Mouse (Mus musculus): Measurements from ENCODE around the gene D7Ertd443e. TPM values are rescaled to one million over a fixed set of nuclear protein-coding genes. Genes with fewer than 3 reads are reported as not detected.

The D7Ertd443e gene
- polyA plus RNA-seq (2017; shearing (Covaris generic)), result not detected

DNA sequence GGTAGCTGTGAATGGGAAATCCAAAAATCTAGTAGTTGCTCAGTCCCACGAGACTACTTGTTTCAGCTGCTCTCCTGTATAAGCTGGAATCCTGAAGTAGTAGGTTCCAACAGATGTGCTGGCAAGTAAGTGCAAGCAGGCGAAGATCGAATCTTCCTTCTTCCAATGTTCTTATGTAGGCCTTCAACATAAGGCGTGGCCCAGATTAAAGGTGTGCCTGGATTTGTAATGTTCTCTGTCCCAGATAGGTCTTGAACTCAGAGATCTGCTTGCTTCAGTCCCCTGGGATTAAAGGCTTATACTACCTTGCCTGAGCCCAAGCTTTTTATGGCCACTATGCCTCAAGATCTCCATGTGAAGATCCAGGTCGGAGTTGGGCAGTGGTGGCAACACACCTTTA lies at the start of gene D7Ertd443e:
D7Ertd443e (minus strand) TSS at position 101 of the 400 bp plus-strand sequence.

DNA sequence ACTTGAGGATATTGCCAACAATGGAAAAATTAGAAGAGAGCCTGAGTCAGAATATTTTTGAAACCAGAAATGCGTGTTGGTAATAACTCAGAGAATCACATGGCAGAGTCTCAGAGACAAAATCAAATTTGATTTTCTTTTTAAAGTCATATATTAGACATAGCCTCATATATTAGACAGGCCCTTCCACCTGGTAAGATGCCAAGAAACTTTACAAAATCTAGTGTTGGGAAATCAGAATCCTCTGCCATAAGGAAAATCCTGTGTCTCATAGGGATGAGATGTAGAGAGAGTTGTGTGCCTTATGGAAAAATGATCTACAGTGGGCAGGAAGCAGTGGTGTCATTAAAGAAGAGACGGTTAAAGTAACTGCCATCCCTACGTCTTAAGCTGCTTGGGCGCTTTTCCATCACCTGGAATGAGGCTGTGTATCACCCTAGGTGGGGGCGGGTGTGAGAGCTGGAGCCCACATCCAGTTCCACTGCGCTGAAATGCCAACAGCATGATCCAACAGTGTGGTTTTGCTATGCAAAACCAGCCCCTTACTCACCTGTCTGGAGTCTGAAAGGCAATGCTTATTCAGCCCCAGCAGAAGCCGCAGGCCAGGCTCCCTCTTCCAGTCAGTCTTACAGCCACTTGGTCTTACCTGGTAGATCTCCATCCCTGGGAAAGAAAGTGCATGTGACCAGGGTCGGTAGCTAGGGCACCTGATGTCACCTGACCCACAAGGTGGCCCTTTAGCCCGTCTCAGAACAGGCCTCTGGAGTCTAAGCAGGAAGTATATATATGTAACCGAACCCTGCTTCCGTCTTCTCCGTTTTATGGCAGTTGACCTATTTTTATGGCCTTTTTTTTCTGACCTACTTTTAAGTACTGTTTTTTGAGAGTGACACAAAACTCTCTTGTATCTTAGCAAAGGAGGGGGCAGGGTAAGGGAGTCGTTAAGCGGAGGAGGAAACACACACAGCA lies 153.8 kb downstream of the D7Ertd443e start, which contains the start of gene Adam12:
Adam12 (minus strand) TSS at position 769 of the 969 bp plus-strand sequence.

Other genes starting within 250 kb of the D7Ertd443e start
- gene Adam12, start 153.5 kb downstream of the D7Ertd443e start, polyA plus RNA-seq (2017; shearing (Covaris generic)), result 1 to 10 TPM in 1 of 2 experiments, under 1 TPM in 1; 0.42 to 1.6 TPM